Mouse (Mus musculus) small intestine, adult 2 months (tissue): ENCODE results near the gene Ubqln4.

Experiments
- CTCF ChIP-seq: fragments of 200-500 bp; IDR thresholded peaks from 2 replicates; pipeline ENCODE4 v1.5.1; 2012; ENCODE audit warnings: low read depth, mild to moderate bottlenecking, control low read depth, inconsistent platforms, low read length, moderate library complexity, mixed read lengths; ENCODE audit not compliant: insufficient replicate concordance, insufficient read length; ENCODE audit errors: extremely low read depth
- POLR2A ChIP-seq: fragments of 200-500 bp; IDR thresholded peaks from 2 replicates; pipeline ENCODE4 v1.6.1; 2012; ENCODE audit warnings: low read depth, mild to moderate bottlenecking, control low read depth, inconsistent platforms, low read length, moderate library complexity

GRCm38 (mm10) chr3:88546674-88547418 is 6.7 kb upstream of the Ubqln4 start:
- TF ChIP-seq CTCF = no peak
- no peak for TF ChIP-seq POLR2A
